Mouse (Mus musculus) hindbrain, embryonic 15.5 days (tissue): ENCODE measurements around the gene Ptges2. TPM values are rescaled to one million over a fixed set of nuclear protein-coding genes. Genes with fewer than 3 reads are reported as not detected.
A peak's percentile ranks its signal among the peaks of the same experiment; 100 is the strongest.

ENCODE experiments used
- ATAC-seq: fragments of 200-750 bp; cut with Nextera tagmentation; 2 replicates; pipeline ENCODE4 v1.8.0; 2017; ENCODE audit warnings: low read depth, moderate number of reproducible peaks, moderate TSS enrichment; ENCODE audit not compliant: low FRiP score
- H3K27ac ChIP-seq: fragments of 300-500 bp; sonication (generic); replicated peaks from 2 replicates; pipeline ENCODE4 v1.5.1; 2015; ENCODE audit warnings: mild to moderate bottlenecking, inconsistent platforms
- H3K27me3 ChIP-seq: fragments of 300-500 bp; sonication (generic); 2 replicates; pipeline ENCODE4 v1.6.1; 2015; ENCODE audit warnings: control low read depth, inconsistent platforms
- H3K36me3 ChIP-seq: fragments of 300-500 bp; sonication (generic); 2 replicates; pipeline ENCODE4 v1.6.1; 2015; ENCODE audit warnings: control low read depth, inconsistent platforms
- H3K4me1 ChIP-seq: fragments of 300-500 bp; sonication (generic); replicated peaks from 2 replicates; pipeline ENCODE4 v1.6.1; 2015; ENCODE audit warnings: control low read depth, inconsistent platforms
- H3K4me2 ChIP-seq: fragments of 300-500 bp; sonication (generic); 2 replicates; pipeline ENCODE4 v1.6.1; 2015; ENCODE audit warnings: moderate library complexity, mild to moderate bottlenecking, inconsistent platforms
- H3K4me3 ChIP-seq: fragments of 300-500 bp; sonication (generic); 2 replicates; pipeline ENCODE4 v1.5.1; 2015; ENCODE audit warnings: mild to moderate bottlenecking, inconsistent platforms
- H3K9ac ChIP-seq: fragments of 300-500 bp; sonication (generic); 2 replicates; pipeline ENCODE4 v1.6.1; 2015; ENCODE audit warnings: inconsistent platforms
- H3K9me3 ChIP-seq: fragments of 300-500 bp; sonication (generic); 2 replicates; pipeline ENCODE4 v1.6.1; 2016; ENCODE audit warnings: control low read depth, inconsistent platforms
- WGBS: fragments of 180-500 bp; shearing (Covaris S2); methylation state at CpG from one replicate; pipeline ENCODE4 v1.1.7; 2015; 5-methylcytosine and 5-hydroxymethylcytosine counted together
- polyA plus RNA-seq: library from polyadenylated mRNA; unstranded; fragments of >200 nt; fragmentation: Nextera tagmentation; extraction: Ambion mirVana; gene quantifications from 2 replicates; pipeline ENCODE4 v1.2.1, GENCODE M21; 2015

Ptges2 gene
- polyA plus RNA-seq, 1 experiment from 2014 or later: 51.0 TPM

DNA sequence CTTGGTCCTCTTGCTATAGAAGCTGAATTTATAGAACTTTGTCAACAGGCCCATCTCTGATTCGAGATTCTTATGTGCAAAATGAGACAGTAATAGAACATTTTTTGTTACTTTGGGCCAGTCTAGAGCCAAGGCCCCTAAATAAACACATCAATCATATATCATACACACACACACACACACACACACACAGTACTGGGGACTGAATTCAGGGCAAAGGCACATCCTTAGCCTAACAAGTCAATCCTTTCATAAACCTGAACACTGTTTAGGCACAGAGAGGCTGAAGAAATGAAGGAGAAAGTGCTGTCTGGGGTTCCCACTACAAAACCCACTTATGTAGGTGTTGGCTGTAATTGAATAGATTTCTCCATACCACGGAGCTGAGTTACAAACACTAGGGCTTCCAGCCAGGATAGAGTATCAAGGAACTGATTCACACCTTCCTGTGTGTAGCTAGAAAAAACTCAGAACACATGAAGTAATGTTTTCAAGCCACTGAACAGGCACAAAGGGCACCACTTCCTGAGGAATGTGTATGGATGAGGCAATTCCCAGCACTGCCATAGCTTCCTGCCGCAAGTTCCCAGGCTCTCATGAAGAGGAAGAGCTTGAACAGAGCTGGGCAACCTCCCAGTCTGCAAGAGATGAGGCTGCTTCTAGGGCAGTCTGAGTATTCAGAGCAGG is 41.1 kb downstream of the Ptges2 start:
- Histone ChIP-seq H3K36me3 (no peaks in the 10 kb centered on the region), H3K4me2 (no peak overlapping the region), H3K9me3 (no peaks in the 10 kb centered on the region), H3K4me3 (no peak overlapping the region), H3K4me1 (peaks cover 12% of the 10 kb centered on the region), H3K27me3 (no peaks in the 10 kb centered on the region), H3K27ac (peak overlapping the region; percentile 68), H3K9ac (no peak overlapping the region)
- peak; percentile 81 for ATAC-seq
- 60% methylated on average over 3 of the region's 3 CpGs for WGBS

DNA sequence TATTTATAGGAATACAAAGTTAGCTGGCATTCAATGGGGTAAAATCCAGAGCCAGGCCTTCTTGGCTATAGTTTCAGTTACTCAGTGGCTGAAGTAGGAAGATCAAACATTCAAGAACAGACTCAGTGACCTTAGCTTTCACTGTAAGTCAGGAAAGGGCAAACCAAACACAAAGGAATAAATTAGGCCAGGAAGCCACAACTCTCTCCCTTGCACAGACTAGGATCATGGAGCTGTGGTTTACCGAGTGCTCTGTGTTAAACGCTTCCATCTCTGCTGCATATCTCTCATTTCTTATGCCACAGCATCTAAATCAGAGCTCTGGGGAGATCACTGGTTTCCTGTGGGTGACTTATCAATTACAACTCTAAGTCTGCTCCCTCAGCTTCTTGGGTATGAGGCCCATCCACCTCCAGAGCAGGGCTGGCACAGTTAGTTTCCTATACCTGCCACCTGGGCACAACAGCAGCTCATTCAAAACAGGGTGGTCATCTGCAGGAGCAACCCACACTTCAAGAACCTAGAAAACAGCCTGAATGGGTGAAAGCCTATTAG is 42.0 kb downstream of the Ptges2 start:
- peak overlapping the region; percentile 68 for H3K27ac ChIP-seq
- H3K9ac ChIP-seq: no peak overlapping the region
- H3K36me3 ChIP-seq: no peaks in the 10 kb centered on the region
- WGBS: 77% methylated on average over 2 of the region's 2 CpGs
- peaks cover 9% of the 10 kb centered on the region for H3K4me1 ChIP-seq
- 0 out of 2 replicates have a peak, but pooled peaks have one; percentile 55 for ATAC-seq
- no peak overlapping the region for H3K4me3 ChIP-seq
- H3K4me2 ChIP-seq: no peak overlapping the region
- H3K27me3 ChIP-seq: no peaks in the 10 kb centered on the region
- no peaks in the 10 kb centered on the region for H3K9me3 ChIP-seq

- Histone ChIP-seq H3K4me1 (peaks cover 9% of the 10 kb centered on the region), H3K36me3 (no peaks in the 10 kb centered on the region), H3K9ac (no peak overlapping the region), H3K9me3 (no peaks in the 10 kb centered on the region), H3K27ac (no peak overlapping the region), H3K4me3 (no peak overlapping the region), H3K27me3 (no peaks in the 10 kb centered on the region), H3K4me2 (no peak overlapping the region)
- no peak for ATAC-seq
- 80% methylated on average over 3 of the region's 3 CpGs for WGBS
Observed at GRCm38 (mm10) chr2:32438733-32439132, 43.0 kb downstream of the Ptges2 start.

GRCm38 (mm10) chr2:32439177-32439576 is 43.5 kb downstream of the Ptges2 start:
- Histone ChIP-seq H3K36me3 (no peaks in the 10 kb centered on the region), H3K9ac (no peak overlapping the region), H3K9me3 (no peaks in the 10 kb centered on the region), H3K4me1 (peaks cover 9% of the 10 kb centered on the region), H3K4me2 (no peak overlapping the region), H3K27ac (peak overlapping the region; percentile 52; the same call in 1 of the 2 replicates), H3K27me3 (no peaks in the 10 kb centered on the region), H3K4me3 (no peak overlapping the region)
- WGBS: 30% methylated on average over 6 of the region's 6 CpGs
- ATAC-seq: no peak

- WGBS: 58% methylated on average over 2 of the region's 2 CpGs
- Histone ChIP-seq H3K27me3 (no peaks in the 10 kb centered on the region), H3K36me3 (no peaks in the 10 kb centered on the region), H3K4me1 (peaks cover 9% of the 10 kb centered on the region), H3K27ac (peak overlapping the region; percentile 52), H3K9ac (no peak overlapping the region), H3K9me3 (no peaks in the 10 kb centered on the region), H3K4me2 (no peak overlapping the region), H3K4me3 (no peak overlapping the region)
- 0 out of 2 replicates have a peak, but pooled peaks have one; percentile 25 for ATAC-seq
Observed at GRCm38 (mm10) chr2:32440164-32440563, 44.5 kb downstream of the Ptges2 start.

DNA sequence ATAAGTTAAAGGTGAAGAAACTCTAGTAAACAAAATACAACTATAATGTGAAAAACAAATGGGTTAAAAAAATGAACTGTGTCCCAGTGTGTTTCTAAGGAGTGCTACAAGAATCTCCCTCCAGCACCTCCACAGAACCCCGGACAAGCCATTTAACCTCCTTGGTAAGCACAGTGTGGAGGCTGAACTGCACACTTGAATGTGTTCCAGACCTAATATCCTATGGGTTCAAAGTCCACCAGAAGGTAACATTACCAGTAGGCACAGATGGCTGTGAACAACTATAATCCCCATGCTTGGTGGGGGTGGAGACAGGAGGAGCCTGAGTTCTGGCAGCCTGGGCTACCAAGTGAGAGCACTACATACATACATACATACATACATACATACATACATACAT is 44.9 kb downstream of the Ptges2 start:
- Histone ChIP-seq H3K9me3 (no peaks in the 10 kb centered on the region), H3K36me3 (no peaks in the 10 kb centered on the region), H3K4me3 (no peak overlapping the region), H3K4me2 (no peak overlapping the region), H3K27me3 (no peaks in the 10 kb centered on the region), H3K9ac (no peak overlapping the region), H3K4me1 (peaks cover 9% of the 10 kb centered on the region), H3K27ac (no peak overlapping the region)
- ATAC-seq: no peak
- 71% methylated on average over 1 of the region's 1 CpGs for WGBS

DNA sequence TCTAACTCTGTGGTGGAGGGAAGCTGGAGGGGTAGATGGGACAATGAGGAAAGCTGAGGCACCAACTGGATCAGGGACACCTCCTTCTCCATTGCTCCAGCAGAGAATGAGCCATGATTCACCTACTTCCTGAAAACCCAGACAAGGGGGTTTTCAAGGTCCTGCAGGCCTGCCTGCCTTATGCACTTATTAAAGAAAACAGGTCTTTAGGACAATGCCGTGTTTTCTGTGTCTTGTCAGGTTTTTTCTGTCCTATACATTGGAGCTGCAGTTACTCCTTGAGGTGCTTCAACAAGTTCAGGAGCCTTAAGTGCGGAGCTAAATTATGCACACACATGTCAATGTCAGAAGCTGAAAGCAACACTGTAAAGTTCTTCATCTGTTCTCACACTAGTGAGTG is 45.9 kb downstream of the Ptges2 start:
- Histone ChIP-seq H3K4me3 (no peak overlapping the region), H3K9me3 (no peaks in the 10 kb centered on the region), H3K36me3 (no peaks in the 10 kb centered on the region), H3K4me2 (no peak overlapping the region), H3K27me3 (no peaks in the 10 kb centered on the region), H3K9ac (no peak overlapping the region), H3K27ac (no peak overlapping the region), H3K4me1 (peaks cover 9% of the 10 kb centered on the region)
- no peak for ATAC-seq
- WGBS: 96% methylated on average over 2 of the region's 2 CpGs

DNA sequence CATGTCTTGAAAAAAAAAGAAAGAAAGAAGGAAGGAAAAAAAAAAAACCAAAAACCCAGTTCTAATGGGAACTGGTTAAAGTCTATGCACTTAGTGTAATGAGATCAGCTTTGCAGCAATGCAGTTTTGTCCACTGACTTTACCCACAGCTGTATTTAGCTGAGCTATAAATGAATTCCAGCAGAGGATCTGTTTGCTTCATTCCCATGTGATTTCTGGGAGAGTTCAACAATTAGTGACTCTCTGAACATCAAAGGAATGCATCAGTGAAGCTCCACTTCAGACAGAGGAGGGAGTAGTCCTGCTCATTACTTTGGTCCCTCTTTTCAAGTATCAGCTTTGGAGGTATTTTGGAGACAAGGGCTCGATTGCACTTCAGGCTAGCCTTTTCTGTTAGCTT is 49.8 kb downstream of the Ptges2 start:
- Histone ChIP-seq H3K9me3 (no peaks in the 10 kb centered on the region), H3K36me3 (no peaks in the 10 kb centered on the region), H3K27ac (no peak overlapping the region), H3K4me3 (no peak overlapping the region), H3K4me1 (peaks cover 24% of the 10 kb centered on the region), H3K9ac (no peak overlapping the region), H3K4me2 (no peak overlapping the region), H3K27me3 (no peaks in the 10 kb centered on the region)
- ATAC-seq: no peak
- 88% methylated on average over 1 of the region's 1 CpGs for WGBS

DNA sequence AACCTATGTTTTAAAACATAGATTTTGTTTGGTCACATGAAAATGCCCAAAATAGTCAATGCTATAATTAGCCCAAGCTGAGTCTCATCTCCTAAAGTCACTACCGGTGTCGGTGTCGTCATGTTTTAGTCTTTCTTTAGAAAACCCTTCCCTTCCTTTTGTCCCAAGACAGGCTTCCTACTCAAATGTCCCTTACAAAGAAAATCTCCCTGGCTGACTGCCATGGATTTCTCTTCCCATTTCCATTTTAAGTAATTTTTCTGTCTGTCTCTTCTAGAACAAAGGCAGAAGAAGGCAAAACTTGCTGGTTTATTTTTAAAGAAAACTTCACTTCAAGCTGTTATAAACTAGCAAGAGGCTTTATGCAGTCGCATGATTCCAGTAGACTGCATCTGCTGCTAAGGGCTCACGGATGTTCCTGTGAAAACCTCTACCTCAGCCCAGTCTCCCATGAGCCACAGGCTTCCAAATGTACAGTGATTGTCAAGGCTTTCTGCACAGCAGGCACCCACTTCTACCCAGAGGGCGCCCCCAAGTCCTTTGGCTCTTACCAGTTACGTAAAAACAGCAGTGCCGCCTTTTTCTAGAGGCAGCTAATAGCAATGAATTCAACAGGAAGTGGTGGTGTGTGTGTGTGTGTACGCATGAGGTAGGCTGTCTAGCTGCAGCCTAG is 51.7 kb downstream of the Ptges2 start:
- H3K4me2 ChIP-seq: peak overlapping the region; percentile 15
- H3K9ac ChIP-seq: no peak overlapping the region
- H3K36me3 ChIP-seq: no peaks in the 10 kb centered on the region
- H3K4me3 ChIP-seq: no peak overlapping the region
- H3K27me3 ChIP-seq: no peaks in the 10 kb centered on the region
- peaks cover 30% of the 10 kb centered on the region for H3K4me1 ChIP-seq
- H3K27ac ChIP-seq: peak overlapping the region; percentile 65
- 62% methylated on average over 9 of the region's 9 CpGs for WGBS
- no peaks in the 10 kb centered on the region for H3K9me3 ChIP-seq
- no peak for ATAC-seq

DNA sequence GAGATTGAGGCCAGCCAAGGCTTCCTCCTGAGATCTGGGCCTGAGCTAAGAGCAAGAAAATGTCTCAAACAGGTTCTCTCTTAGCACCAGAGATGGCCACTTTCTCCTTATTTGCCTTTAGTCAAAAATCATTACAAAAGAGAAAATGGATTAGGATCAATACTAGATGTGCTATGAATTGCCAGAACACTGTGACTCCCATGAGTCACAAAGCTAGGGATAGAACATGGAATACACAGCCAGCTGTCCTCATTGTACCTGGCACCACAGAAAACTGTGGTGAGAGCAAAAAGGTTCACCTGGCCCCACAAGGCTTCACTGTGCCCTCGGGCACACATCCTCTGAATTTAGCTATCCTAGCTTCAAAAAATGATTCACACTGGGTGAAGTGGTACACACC is 52.8 kb downstream of the Ptges2 start:
- H3K4me2 ChIP-seq: no peak overlapping the region
- 92% methylated on average over 1 of the region's 1 CpGs for WGBS

GRCm38 (mm10) chr2:32449761-32450754 is 54.4 kb downstream of the Ptges2 start, which contains the start of gene Naif1:
Naif1 (plus strand) TSS chr2:32450457.
- Histone ChIP-seq H3K4me1 (peaks cover 45% of the 10 kb centered on the region), H3K9ac (peak within 1 kb of the TSS; percentile 70), H3K27me3 (no peaks in the 10 kb centered on the region), H3K9me3 (no peaks in the 10 kb centered on the region), H3K27ac (peak within 1 kb of the TSS; percentile 92), H3K36me3 (no peaks in the 10 kb centered on the region), H3K4me2 (peak within 1 kb of the TSS; percentile 70), H3K4me3 (peak within 1 kb of the TSS; percentile 70)
- 81% methylated on average over 15 of the region's 15 CpGs for WGBS
- ATAC-seq: no peak

More for the DNA sequence above, 52.8 kb downstream of the Ptges2 start:
- Histone ChIP-seq H3K27ac (no peak overlapping the region), H3K27me3 (no peaks in the 10 kb centered on the region), H3K9me3 (no peaks in the 10 kb centered on the region), H3K4me1 (peaks cover 40% of the 10 kb centered on the region), H3K4me3 (no peak overlapping the region), H3K9ac (no peak overlapping the region), H3K36me3 (no peaks in the 10 kb centered on the region)
- ATAC-seq: no peak
